Mouse (Mus musculus) embryo, embryonic 10.5 days (tissue): Measurements from ENCODE around the gene Aspscr1.

Source experiments
- DNase-seq: peaks from one replicate; pipeline ENCODE4 v3.0.0-alpha.2; 2015; ENCODE audit warnings: low spot score

The Aspscr1 gene

GRCm38 (mm10) chr11:120713580-120714518 lies 41.1 kb downstream of the Aspscr1 start, which contains the start of the genes Cenpx and Lrrc45:
Gene Cenpx, minus strand, starts transcription at chr11:120713738.
Gene Lrrc45, plus strand, starts transcription at chr11:120713925.
- peak; percentile 100 for DNase-seq

GRCm38 (mm10) chr11:120714546-120714945 lies 41.8 kb downstream of the Aspscr1 start:
- DNase-seq = no peak

- DNase-seq = no peak
These were observed 42.4 kb downstream of the Aspscr1 start for GRCm38 (mm10) chr11:120715131-120715530.

GRCm38 (mm10) chr11:120719242-120719641 lies 46.5 kb downstream of the Aspscr1 start:
- DNase-seq = no peak

- DNase-seq = no peak
These were observed 47.1 kb downstream of the Aspscr1 start for GRCm38 (mm10) chr11:120719841-120720376.

- DNase-seq = peak; percentile 96
These were observed 47.7 kb downstream of the Aspscr1 start for GRCm38 (mm10) chr11:120720450-120720849.

GRCm38 (mm10) chr11:120721124-120722066 lies 48.6 kb downstream of the Aspscr1 start, which contains the start of gene Rac3:
Gene Rac3, plus strand, starts transcription at chr11:120721470.
- DNase-seq = peak; percentile 84

- DNase-seq = no peak
These were observed 49.4 kb downstream of the Aspscr1 start for GRCm38 (mm10) chr11:120722067-120722630.

GRCm38 (mm10) chr11:120722761-120723382 lies 50.1 kb downstream of the Aspscr1 start:
- no peak for DNase-seq

- no peak for DNase-seq
These were observed 50.7 kb downstream of the Aspscr1 start for GRCm38 (mm10) chr11:120723509-120723908.

- DNase-seq = no peak
These were observed 53.7 kb downstream of the Aspscr1 start for GRCm38 (mm10) chr11:120726243-120727168.

GRCm38 (mm10) chr11:120727169-120727527 lies 54.4 kb downstream of the Aspscr1 start, which contains the start of gene Dcxr:
Gene Dcxr, minus strand, starts transcription at chr11:120727281.
- peak; percentile 94 for DNase-seq

- DNase-seq = no peak
These were observed 54.8 kb downstream of the Aspscr1 start for GRCm38 (mm10) chr11:120727564-120727963.

GRCm38 (mm10) chr11:120728530-120729240 lies 55.9 kb downstream of the Aspscr1 start:
- no peak for DNase-seq

- DNase-seq = peak; percentile 76
These were observed 56.8 kb downstream of the Aspscr1 start for GRCm38 (mm10) chr11:120729432-120730050.

- DNase-seq = no peak
These were observed 57.6 kb downstream of the Aspscr1 start for GRCm38 (mm10) chr11:120730331-120730870.

- no peak for DNase-seq
These were observed 58.6 kb downstream of the Aspscr1 start for GRCm38 (mm10) chr11:120731395-120731794.

- no peak for DNase-seq
These were observed 59.3 kb downstream of the Aspscr1 start, which contains the start of gene Cbr2 for GRCm38 (mm10) chr11:120731858-120732680. Gene Cbr2, minus strand, starts transcription at chr11:120732114.
